16 mouse cellular contexts compared by ENCODE assay signal in the genomic region with DNA sequence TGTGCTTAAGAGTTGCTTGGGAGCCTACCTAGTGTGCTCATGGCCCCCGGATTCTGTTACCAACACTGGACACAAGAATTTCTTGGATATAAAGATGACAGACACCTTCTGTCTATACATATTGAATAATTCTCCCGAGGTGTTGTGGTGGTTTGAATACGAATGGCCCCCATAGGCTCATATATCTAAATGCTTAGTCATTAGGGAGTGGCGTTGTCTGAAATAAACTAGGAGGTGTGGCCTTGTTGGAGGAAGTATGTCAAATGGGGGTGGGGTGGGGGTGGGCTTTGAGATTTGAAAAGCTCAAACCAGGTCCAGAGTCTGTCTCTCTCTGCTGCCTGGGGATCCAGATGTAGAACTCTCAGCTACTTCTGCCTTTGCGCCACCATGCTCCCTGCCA.
"Had no signal": no experiment of that assay in that cellular context is flagged by ENCODE, and none has a peak within 500 bp of the region (broad histone marks: within the 10 kb centered on the region; RNA-seq: fewer than 3 reads in every experiment).

No protein-coding gene starts in this region.

- H3K4me3 ChIP-seq: neural tube, embryonic 13.5 days; neural tube, embryonic 15.5 days; stomach, embryonic 15.5 days had no signal

- H3K27ac ChIP-seq: neural tube, embryonic 13.5 days; neural tube, embryonic 15.5 days; stomach, embryonic 15.5 days; stomach, postnatal 0 days had no signal

- DNase-seq: retina, postnatal 1 day; right cerebral cortex, adult 18-20 months; right cerebral cortex, postnatal 14 days; right cerebral cortex, postnatal 25 days; right cerebral cortex, postnatal 4 days; spleen, adult 18-20 months; thymus, adult 18-20 months; thymus, adult 2 months; thymus, postnatal 14 days; thymus, postnatal 25 days; thymus, postnatal 36 days; thymus, postnatal 4 days had no signal

- H3K36me3 ChIP-seq: neural tube, embryonic 13.5 days; neural tube, embryonic 15.5 days; stomach, embryonic 15.5 days had no signal

- H3K9ac ChIP-seq: neural tube, embryonic 13.5 days; neural tube, embryonic 15.5 days; stomach, embryonic 15.5 days had no signal

- H3K4me1 ChIP-seq: neural tube, embryonic 13.5 days; neural tube, embryonic 15.5 days; stomach, embryonic 15.5 days had no signal

- H3K27me3 ChIP-seq: stomach, embryonic 15.5 days had no signal

- H3K9me3 ChIP-seq: neural tube, embryonic 13.5 days; neural tube, embryonic 15.5 days; stomach, embryonic 15.5 days had no signal
